Mouse (Mus musculus): ENCODE measurements around the gene Olfr1138.

The Olfr1138 gene

DNA sequence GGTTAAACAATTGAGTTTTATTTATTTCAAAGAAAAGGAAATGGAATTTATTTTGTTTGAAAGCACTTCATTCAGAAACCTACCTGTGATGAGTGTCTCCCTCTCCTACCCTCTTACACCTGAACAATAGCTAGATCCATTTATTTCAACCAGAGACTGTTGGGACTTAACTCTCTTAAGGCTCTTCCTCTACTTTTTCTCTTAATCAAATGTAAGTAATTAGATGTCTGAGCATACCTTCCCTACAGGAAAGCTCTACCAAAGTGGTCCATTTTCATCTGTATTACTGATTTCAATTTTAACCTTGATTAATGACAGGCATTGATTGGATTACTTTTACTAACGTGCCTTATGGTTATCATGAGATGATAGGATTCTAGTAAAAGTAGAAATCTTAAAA lies at the start of gene Olfr1138:
Gene Olfr1138 (minus strand): TSS at position 101 of the 400 bp plus-strand sequence.
- DNase-seq, result no peak

DNA sequence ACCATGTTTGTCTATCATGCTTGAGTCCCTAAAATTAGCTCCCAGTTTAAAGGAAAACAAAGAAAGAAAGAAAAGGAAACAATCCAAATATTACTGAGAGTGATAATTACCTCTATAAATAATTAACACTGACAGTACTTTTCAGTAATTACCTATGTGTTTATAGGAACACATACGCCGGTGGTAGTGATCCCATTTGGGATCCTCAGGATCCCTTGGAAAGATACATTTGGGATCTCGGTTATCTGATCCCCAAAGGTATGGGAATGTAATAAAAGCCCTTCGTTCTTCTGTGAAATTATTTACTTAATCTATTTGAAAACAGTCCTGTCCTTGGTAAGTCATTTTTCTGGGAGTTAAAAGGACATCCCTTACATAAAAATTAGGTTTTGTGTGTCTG lies 39.4 kb upstream of the Olfr1138 start, which contains the start of gene Olfr152:
Gene Olfr152 (plus strand): TSS at position 301 of the 400 bp plus-strand sequence.
- no peak for DNase-seq

DNA sequence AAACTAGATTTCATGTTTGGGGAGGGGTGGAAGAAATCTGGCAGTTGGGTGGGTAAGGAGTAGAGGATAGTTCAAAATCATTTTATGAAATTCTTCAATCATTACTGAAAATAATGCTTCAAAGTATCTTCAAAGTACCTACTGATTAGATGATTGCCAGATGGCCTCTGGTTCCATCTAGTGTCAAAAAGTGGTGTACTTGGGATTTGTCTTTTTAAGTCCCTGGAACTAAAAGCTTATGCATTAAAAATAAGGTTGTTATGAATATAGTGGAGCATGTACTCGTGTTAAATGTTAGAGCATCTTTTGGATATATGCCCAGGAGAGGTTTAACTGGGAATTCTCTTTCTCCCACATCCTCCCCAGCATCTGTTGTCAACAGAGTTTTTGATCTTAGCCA lies 36.4 kb upstream of the Olfr1138 start:
- DNase-seq, result no peak

DNA sequence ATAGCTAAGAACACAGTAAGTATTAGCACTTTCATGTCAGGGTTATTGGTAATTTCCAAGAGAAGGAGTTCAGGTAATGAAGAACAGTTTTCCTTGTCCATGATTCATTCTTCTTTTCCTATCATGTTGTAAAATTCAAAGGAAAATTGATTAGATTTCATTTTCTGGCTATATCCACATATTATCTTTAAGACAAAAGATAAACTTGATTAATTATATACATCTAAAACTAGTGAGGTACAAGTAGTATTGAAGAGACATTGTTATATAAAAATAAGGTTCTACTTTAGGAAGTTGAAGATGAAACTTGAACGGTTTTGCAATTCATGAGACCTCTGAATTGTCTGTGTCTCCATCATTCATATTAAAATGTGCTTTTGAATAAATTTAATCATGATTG lies 14.1 kb upstream of the Olfr1138 start, which contains the start of gene Olfr1141:
Gene Olfr1141 (minus strand): TSS at position 101 of the 400 bp plus-strand sequence.
- DNase-seq, result no peak

DNA sequence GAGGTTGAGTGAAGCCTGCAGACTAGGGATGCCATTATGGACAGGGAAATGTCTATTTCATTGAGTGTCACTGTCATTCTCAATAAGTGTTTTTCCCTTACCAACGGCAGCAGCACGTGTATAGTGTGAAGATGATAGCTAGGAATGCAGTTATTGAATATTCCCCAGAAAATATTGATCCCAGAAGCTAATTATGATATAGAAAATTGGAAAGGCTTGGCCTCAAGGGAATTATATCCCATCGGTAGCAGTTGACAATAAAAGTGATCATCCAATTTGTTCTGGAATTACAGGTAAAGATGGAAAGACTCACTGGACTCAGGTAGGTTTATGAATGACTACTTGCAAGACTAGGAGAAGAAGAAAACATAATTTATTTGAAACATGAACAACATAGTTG lies 3.7 kb upstream of the Olfr1138 start, which contains the start of gene Olfr1140:
Gene Olfr1140 (plus strand): TSS at position 301 of the 400 bp plus-strand sequence.
- DNase-seq, result no peak

DNA sequence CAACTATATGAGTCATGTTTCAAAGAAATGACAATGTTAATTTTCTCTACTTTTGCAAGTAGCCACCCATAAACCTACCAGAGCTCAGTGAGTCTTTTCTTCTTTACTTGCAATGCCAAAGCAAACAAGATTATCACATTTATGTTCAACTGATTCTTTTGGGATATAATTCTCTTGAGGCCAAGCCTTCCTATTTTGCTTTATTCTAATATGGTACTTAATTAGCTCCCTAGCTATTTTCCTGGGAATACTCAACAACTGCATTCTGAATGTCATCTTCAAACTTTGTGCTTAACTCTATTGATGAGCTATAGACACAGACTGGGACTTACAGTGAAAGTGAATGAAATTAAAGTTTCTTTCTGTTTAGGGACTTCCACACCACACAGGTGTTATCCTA lies 26.7 kb downstream of the Olfr1138 start, which contains the start of gene Olfr1137:
Gene Olfr1137 (minus strand): TSS at position 101 of the 400 bp plus-strand sequence.
- DNase-seq, result no peak

DNA sequence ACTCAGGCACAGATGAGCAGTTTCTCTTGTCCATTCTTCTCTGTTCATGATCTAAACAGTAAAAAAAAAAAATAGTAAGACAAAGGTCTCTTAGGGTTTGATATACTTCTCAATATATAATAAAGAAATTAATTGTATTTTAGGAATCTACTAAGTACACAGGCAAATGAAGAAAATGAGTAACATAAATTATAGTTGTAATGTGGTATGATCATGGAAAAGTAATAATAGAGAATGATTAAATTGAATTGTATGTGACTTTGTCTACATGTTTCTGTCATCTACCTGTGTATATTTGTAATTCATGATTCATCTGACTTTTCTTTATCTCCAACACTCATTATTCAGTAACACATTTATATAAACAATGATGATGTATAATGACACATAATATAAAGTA lies 45.9 kb downstream of the Olfr1138 start, which contains the start of gene Olfr1136:
Gene Olfr1136 (minus strand): TSS at position 101 of the 400 bp plus-strand sequence.
- DNase-seq, result no peak
